Mouse (Mus musculus) cerebral cortex, adult 2 months (tissue): ENCODE results near the gene Cks1brt.

Source experiments
- WGBS: fragments of 180-500 bp; shearing (Covaris S2); methylation state at CpG from one replicate; pipeline ENCODE4 v1.1.7; 2018; 5-methylcytosine and 5-hydroxymethylcytosine counted together

Gene Cks1brt

GRCm38 (mm10) chr8:85151624-85152023, at the start of gene Cks1brt:
Cks1brt (plus strand) TSS chr8:85151924.
- WGBS = 89% methylated on average over 3 of the region's 3 CpGs

GRCm38 (mm10) chr8:85113241-85113640, 38.5 kb upstream of the Cks1brt start:
- WGBS = 95% methylated on average over 10 of the region's 10 CpGs

DNA sequence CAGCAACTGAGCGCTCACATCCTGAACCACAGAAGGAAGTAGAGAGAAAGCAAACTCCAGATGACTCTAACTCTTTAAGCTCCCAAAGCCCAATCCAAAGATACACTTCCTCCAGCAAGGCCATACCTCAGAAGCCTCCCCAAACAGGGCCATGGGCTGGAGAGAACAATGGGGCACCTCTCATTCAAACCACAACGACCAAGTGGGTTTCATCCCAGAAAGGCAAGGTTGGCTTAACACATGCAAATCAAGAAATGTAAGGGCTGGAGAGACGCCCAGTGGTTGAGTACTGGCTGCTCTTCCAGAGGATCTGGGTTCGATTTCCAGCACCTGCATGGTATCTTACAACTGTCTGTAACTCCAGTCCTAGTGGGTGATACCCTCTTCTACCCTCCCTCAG, 36.2 kb upstream of the Cks1brt start:
- WGBS = 85% methylated on average over 4 of the region's 4 CpGs

DNA sequence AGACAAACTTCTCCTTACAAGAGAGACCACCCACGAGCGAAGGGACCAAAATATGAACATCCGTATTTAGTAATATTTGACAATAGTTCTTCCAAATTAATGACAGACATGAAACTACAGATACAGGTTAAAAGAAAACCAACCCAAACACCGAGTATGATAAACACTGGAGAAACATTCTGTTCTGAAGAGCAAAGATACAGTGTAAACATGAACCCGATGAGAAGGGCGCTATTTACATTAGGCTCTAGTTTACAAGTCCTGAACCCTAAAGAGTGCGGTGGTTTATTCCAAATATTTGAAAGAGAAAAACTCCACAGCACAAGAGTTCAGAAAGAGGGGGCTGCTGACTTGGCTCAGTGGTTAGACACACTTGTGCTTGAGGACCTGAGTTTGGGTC, 34.7 kb upstream of the Cks1brt start:
- WGBS = 94% methylated on average over 7 of the region's 7 CpGs

GRCm38 (mm10) chr8:85119052-85119981, 32.4 kb upstream of the Cks1brt start:
- WGBS = 6% methylated on average over 37 of the region's 37 CpGs

DNA sequence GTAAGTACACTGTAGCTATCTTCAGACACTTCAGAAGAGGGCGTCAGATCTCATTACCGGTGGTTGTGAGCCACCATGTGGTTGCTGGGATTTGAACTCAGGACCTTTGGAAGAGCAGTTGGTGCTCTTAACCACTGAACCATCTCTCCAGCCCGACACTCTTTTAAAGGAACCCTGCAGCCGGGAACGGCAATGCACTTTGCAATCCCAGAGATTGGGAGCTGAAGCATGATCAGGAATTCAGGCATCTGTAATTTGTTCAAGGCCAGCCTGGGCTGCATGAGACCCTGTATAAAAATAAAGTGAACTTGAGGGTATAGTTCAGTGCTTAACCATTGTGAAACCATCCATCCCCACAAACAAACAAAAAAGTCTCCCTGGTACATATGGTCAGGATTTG, 31.5 kb upstream of the Cks1brt start:
- WGBS = 69% methylated on average over 5 of the region's 5 CpGs

DNA sequence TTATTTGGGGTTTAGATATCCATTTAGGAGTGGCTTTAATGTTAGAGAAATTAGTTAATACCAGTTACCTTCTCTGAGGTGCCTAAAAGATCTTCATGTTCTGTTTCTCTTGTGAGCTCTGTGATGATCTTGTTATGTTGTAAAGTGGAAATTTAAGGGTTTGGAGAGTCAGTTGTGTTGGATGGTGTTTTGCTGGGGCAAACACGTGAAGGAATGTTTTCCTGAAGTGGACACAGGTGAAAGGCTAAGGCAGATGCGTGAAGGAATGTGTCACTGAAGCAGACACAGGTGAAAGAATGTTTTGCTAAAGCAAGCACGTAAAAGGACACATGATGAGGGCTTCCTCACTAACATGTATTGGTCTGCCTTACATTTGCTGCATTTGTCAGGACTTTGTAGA, 28.7 kb upstream of the Cks1brt start, which contains the start of gene Zfp791:
Gene Zfp791 (minus strand): TSS at position 101 of the 400 bp plus-strand sequence.
- 83% methylated on average over 3 of the region's 3 CpGs for WGBS

DNA sequence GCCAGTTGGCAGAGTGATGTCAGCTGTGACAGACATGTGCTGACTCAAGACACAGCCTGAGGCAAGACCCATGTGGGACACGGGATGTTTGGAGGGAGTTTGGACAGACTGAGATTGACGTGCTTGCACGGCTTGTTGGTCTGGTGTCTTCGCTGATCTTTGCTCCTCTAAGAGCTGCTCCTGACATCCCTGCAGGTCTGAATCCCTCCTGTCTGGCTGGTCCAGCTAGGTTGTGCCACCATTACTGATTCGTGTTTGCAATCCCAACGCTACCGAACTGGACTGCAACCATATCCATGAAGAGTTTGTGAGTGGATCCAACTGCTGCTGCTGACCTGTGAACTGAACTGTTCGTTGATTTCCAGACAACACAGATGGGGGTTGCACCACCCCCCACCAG, 28.0 kb upstream of the Cks1brt start:
- 92% methylated on average over 8 of the region's 8 CpGs for WGBS

DNA sequence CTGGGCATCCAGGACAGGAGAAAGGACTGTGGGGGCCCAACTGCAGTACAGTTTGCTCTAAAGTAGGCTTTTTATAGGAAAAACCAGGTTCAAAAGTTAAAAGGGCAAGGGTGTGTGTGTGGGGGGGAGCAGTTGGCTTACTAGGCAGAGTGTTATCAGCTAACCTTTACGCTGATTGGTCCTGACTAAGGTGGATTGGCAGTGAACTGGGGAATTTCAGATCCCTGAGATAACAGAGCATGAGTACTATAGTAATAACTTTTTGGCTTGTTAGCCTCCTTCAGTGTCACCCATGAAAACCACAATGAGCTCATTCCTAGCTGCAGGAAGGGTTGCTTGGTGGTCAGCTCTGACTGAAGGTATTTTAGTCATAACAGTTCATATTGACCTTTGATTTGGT, 19.4 kb upstream of the Cks1brt start:
- 91% methylated on average over 1 of the region's 1 CpGs for WGBS

- 76% methylated on average over 2 of the region's 2 CpGs for WGBS
Observed at GRCm38 (mm10) chr8:85135690-85136089, 16.0 kb upstream of the Cks1brt start.

DNA sequence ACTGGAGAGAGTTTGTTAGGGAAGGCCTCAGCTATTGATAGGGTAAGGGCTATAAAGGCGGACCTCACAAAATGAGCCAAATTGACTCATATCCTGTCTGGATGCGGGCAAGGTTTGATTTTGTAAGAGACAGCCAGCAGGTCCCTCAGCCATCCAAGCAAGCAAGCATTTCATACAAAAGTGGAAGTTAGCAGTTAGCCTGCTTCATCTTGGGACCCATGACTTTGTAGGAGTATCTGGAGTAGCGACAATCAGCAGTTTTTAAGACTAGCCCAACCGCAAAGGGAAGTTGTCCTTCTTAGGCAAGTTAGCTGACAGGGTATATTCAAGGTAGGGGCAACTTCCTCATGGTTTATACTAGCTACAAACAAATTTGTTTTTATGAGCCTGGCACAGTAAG, 9.2 kb upstream of the Cks1brt start:
- 91% methylated on average over 4 of the region's 4 CpGs for WGBS

- 21% methylated on average over 14 of the region's 14 CpGs for WGBS
Observed at GRCm38 (mm10) chr8:85171291-85171690, 19.6 kb downstream of the Cks1brt start.

DNA sequence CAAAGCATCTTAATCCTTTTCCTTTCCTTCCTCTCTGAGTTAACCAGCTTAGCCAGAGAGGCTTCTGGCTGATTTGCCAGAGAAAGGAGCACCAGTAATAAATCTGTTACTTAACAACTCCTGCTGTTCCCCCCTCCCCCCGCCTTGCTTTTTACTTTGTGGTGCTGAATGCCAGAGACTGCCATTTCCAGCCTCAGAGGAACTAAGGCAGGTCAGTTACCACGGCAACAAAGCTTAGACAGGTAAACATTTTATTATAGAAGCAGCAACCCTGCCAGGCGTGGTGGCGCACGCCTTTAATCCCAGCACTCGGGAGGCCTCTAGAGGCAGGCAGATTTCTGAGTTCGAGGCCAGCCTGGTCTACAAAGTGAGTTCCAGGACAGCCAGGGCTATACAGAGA, 24.2 kb downstream of the Cks1brt start:
- WGBS = 36% methylated on average over 7 of the region's 7 CpGs

DNA sequence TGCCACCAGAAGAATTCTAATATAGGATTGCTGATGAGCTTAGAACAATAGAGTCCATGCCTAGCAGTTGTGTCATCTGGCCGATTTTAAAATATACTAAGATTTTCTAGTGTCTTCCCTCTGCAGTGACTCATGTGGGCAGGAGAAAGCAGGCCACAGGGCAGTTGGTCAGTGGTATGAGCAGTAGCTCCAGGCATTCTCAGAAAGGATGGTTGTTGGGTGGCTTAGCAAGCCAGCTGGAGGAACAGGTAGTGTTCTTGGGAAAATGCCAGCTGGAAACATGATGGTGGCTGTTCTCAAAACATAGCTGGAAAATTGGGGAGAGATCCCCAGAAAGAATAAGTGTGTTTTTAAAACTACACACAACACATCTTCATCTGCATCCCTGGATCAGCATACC, 40.6 kb downstream of the Cks1brt start:
- WGBS = 90% methylated on average over 1 of the region's 1 CpGs

DNA sequence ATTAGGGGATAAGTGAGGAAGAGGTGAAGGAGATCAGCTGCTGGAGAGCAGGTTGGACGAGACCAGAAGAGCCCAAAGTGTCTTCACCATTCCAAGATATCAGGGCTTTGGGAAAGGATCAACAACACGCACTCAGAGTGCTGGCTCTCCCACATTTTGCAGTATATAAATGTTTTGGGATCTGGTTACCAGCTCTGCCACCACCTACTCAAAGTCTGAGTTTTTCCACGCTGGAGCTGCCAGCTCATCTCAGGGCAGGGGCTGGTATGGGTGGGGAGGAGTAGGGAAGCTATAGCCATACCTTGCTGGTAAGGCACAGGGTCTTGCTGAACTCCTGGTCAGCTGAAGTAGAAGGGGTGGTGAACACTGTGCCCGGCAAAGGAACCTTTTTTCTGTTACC, 68.5 kb downstream of the Cks1brt start:
- WGBS = 56% methylated on average over 4 of the region's 4 CpGs

GRCm38 (mm10) chr8:85220992-85221391, 69.3 kb downstream of the Cks1brt start:
- 35% methylated on average over 6 of the region's 6 CpGs for WGBS
